ENCODE assay signal across 8 mouse cellular contexts in genomic region chr4:75529607-75530006, GRCm38 (mm10).
"Had no signal": no experiment of that assay in that cellular context is flagged by ENCODE, and none has a peak within 500 bp of the region (broad histone marks: within the 10 kb centered on the region; RNA-seq: fewer than 3 reads in every experiment).

No protein-coding gene starts in this region.

- DNase-seq: kidney, postnatal 36 days; left cerebral cortex, postnatal 4 days; lung, adult 18-20 months; retina, postnatal 1 day; right cerebral cortex, postnatal 14 days; thymus, adult 18-20 months; thymus, postnatal 14 days had no signal

- ATAC-seq: midbrain, embryonic 16.5 days had no signal
